Mouse (Mus musculus): ENCODE results near the gene B3gnt2. TPM values are rescaled to one million over a fixed set of nuclear protein-coding genes. Genes with fewer than 3 reads are reported as not detected.
A peak's percentile ranks its signal among the peaks of the same experiment; 100 is the strongest.

The B3gnt2 gene
- polyA plus RNA-seq (2014; fragmentation: Nextera tagmentation; extraction: Ambion mirVana): 2.7 and 3.9 TPM in 2 replicates

DNA sequence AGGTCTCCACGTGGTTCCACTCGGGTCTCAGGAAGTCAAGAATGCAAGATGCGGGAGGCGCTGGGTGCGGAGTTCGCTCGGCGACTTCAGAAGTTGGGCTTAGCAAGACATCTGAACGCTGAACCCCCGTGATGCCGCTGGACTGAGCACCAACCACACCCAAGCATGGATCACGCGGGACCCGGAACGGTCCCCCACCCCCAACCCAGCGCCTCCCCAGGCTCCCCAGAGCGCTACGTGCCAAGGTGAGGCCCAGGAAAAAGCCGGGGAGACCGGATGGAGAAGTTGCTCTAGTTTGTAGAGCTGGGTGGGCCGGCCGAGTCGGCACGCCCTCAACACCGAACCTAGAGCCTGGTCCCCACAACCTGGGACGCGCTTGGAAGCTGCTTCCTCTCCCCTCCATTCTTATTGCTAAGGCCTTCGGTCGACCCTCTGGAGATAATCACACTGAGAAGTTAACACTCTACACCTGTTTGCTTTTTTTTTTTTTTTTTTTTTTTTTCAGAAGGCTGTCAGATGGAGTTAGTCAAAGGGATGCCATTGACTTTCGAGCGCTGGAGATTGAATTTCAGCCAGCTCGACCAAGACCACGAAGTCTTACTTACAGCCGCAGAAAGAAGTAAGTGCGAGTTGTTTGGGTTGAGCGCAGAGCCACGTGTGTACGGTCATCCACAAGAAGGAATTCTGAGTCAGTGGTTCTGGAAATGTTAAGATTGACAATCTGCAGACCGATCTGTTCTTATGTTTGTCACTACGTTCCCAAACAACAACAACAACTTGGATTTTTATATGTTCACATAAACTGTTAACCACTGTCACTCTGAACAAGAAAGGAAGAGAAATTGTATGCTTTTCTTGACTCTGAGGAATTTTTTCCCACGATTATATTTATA is at the start of gene B3gnt2:
Gene B3gnt2 (minus strand): TSS at position 627 of the 893 bp plus-strand sequence.
- no peak for ATAC-seq (replicated peaks; ENCODE audit: insufficient number of reproducible peaks, low FRiP score, low TSS enrichment, low read depth)
- Histone ChIP-seq H3K27ac (replicated peaks; ENCODE audit: low read depth, low read length) (no peak within 1 kb of the TSS; the same call in 1 of the 2 replicates), H3K27me3 (ENCODE audit: control insufficient read depth, insufficient read depth, low read length) (peaks cover 16% of the 10 kb centered on the region; the same call in 1 of the 2 replicates)

DNA sequence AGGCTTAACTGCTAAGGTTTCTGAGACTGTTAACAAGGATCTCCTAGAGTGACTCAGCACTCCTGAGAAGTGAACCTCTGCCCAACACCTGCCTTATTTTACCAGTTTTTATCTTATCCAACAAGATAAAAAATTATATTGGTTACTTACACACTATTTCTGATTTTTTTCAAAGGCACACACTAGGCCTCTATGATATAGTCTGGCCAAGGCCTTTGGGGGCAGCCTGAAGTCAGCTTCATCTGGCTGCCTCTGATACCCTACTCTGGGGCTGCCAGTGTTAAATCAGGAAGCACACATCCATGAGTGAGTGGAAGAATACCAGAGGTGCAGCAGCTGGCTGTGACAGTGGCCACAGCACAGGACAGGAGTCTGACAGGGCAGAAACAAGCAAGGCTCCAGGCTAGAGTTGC is 45.7 kb upstream of the B3gnt2 start:
- no peak for ATAC-seq (replicated peaks; ENCODE audit: insufficient number of reproducible peaks, low FRiP score, low TSS enrichment, low read depth)
- H3K9ac ChIP-seq (replicated peaks; ENCODE audit: low read length): no peak overlapping the region
- no peak for DNase-seq (ENCODE audit: low spot score)
- H3K9me3 ChIP-seq (replicated peaks; ENCODE audit: control insufficient read depth, low read length): no peaks in the 10 kb centered on the region
- no peaks in the 10 kb centered on the region for H3K36me3 ChIP-seq (replicated peaks; ENCODE audit: control insufficient read depth, insufficient read depth, low read depth, low read length)
- H3K27ac ChIP-seq (replicated peaks; ENCODE audit: low read depth, low read length): no peak overlapping the region
- H3K27me3 ChIP-seq (ENCODE audit: control insufficient read depth, insufficient read depth, low read length): no peaks in the 10 kb centered on the region
- no peaks in the 10 kb centered on the region for H3K4me1 ChIP-seq (ENCODE audit: control insufficient read depth, insufficient read depth, low read length)
- no peak overlapping the region for H3K4me3 ChIP-seq (ENCODE audit: low read depth, low read length)
- H3K4me2 ChIP-seq (ENCODE audit: low read depth, low read length): no peak overlapping the region

More for the DNA sequence above, at the start of gene B3gnt2:
- WGBS: 4% methylated on average over 41 of the region's 41 CpGs
- peak; percentile 51 for DNase-seq (ENCODE audit: low spot score)
- Histone ChIP-seq H3K4me3 (ENCODE audit: low read depth, low read length) (peak within 1 kb of the TSS; percentile 70), H3K9me3 (replicated peaks; ENCODE audit: control insufficient read depth, low read length) (no peaks in the 10 kb centered on the region), H3K4me2 (ENCODE audit: low read depth, low read length) (peak within 1 kb of the TSS; percentile 97), H3K36me3 (replicated peaks; ENCODE audit: control insufficient read depth, insufficient read depth, low read depth, low read length) (no peaks in the 10 kb centered on the region), H3K9ac (replicated peaks; ENCODE audit: low read length) (peak within 1 kb of the TSS; percentile 67), H3K4me1 (ENCODE audit: control insufficient read depth, insufficient read depth, low read length) (peaks cover 6% of the 10 kb centered on the region)

DNA sequence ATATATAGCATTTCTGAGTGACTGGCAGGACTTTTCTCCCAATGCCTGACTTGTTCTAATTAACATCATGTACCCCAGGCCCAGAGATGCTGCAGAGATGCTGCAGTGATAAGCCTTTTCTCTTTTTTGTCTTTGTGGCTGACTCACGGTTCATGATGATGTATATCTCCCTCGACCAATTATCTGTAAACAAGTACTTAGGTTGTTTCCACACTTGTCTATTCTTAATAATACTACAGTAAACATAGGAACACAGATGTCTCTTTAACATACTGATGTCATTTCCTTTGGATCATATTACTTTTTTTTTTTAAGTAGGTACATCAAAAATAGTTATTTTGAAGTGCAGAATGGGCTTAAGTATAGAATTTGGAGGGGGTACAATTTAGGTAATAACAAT is 42.2 kb upstream of the B3gnt2 start:
- no peak for ATAC-seq (replicated peaks; ENCODE audit: insufficient number of reproducible peaks, low FRiP score, low TSS enrichment, low read depth)
- H3K4me1 ChIP-seq (ENCODE audit: control insufficient read depth, insufficient read depth, low read length): no peaks in the 10 kb centered on the region
- H3K9ac ChIP-seq (replicated peaks; ENCODE audit: low read length): no peak overlapping the region

DNA sequence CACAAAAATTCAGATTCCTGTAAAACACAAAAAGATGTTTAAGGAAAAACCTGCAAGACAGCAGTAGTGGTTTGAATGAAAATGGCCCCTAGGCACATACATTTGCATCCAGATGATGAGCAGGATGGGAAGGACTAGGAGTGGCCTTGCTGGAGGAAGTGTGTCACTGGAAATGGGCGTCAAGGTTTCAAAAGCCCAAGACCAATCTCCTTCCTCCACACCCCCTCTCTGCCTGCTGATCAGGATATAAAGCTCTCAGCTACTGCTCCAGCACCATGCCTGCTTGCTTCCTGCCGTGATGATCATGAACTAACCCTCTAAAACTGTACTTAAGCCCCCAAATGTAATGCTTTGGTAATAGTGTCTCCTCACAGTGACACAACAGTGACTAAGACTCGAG is 39.3 kb upstream of the B3gnt2 start:
- WGBS: 85% methylated on average over 3 of the region's 3 CpGs
- ATAC-seq (replicated peaks; ENCODE audit: insufficient number of reproducible peaks, low FRiP score, low TSS enrichment, low read depth): no peak
- no peak overlapping the region for H3K4me2 ChIP-seq (ENCODE audit: low read depth, low read length)

More for the DNA sequence above, 42.2 kb upstream of the B3gnt2 start:
- Histone ChIP-seq H3K36me3 (replicated peaks; ENCODE audit: control insufficient read depth, insufficient read depth, low read depth, low read length) (no peaks in the 10 kb centered on the region; the same call in 1 of the 2 replicates), H3K27ac (replicated peaks; ENCODE audit: low read depth, low read length) (no peak overlapping the region), H3K4me2 (ENCODE audit: low read depth, low read length) (no peak overlapping the region), H3K9me3 (replicated peaks; ENCODE audit: control insufficient read depth, low read length) (no peaks in the 10 kb centered on the region), H3K4me3 (ENCODE audit: low read depth, low read length) (no peak overlapping the region), H3K27me3 (ENCODE audit: control insufficient read depth, insufficient read depth, low read length) (no peaks in the 10 kb centered on the region)
- whole genome bisulfite sequencing: 83% methylated on average over 2 of the region's 2 CpGs
- no peak for DNase-seq (ENCODE audit: low spot score)

DNA sequence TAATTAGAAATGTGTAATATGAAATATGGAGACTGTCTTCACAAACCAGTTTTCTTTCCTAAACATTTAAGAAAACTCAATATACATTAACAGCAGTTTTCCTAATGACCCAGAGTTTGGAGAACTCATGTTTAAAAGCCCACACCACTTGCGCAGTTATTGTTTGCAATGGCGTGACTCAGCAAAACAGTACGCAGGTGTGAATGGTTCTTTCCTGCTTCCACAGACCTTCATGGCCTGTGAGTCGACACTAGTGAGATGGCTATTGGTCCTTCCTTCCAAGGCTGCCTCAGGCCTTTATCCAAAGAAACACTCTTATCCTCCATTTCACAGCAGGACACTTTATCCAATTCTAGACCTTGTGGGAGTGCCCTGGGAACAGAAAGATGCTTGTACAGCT is 36.9 kb upstream of the B3gnt2 start:
- no peak for DNase-seq (ENCODE audit: low spot score)
- Histone ChIP-seq H3K4me2 (ENCODE audit: low read depth, low read length) (no peak overlapping the region), H3K9me3 (replicated peaks; ENCODE audit: control insufficient read depth, low read length) (no peaks in the 10 kb centered on the region), H3K27ac (replicated peaks; ENCODE audit: low read depth, low read length) (no peak overlapping the region), H3K4me1 (ENCODE audit: control insufficient read depth, insufficient read depth, low read length) (no peaks in the 10 kb centered on the region), H3K9ac (replicated peaks; ENCODE audit: low read length) (no peak overlapping the region), H3K4me3 (ENCODE audit: low read depth, low read length) (no peak overlapping the region), H3K36me3 (replicated peaks; ENCODE audit: control insufficient read depth, insufficient read depth, low read depth, low read length) (no peaks in the 10 kb centered on the region; the same call in 1 of the 2 replicates), H3K27me3 (ENCODE audit: control insufficient read depth, insufficient read depth, low read length) (no peaks in the 10 kb centered on the region)
- ATAC-seq (replicated peaks; ENCODE audit: insufficient number of reproducible peaks, low FRiP score, low TSS enrichment, low read depth): no peak
- WGBS: 89% methylated on average over 4 of the region's 4 CpGs

More for the DNA sequence above, 39.3 kb upstream of the B3gnt2 start:
- Histone ChIP-seq H3K36me3 (replicated peaks; ENCODE audit: control insufficient read depth, insufficient read depth, low read depth, low read length) (no peaks in the 10 kb centered on the region; the same call in 1 of the 2 replicates), H3K27ac (replicated peaks; ENCODE audit: low read depth, low read length) (no peak overlapping the region), H3K9me3 (replicated peaks; ENCODE audit: control insufficient read depth, low read length) (no peaks in the 10 kb centered on the region), H3K4me3 (ENCODE audit: low read depth, low read length) (no peak overlapping the region), H3K4me1 (ENCODE audit: control insufficient read depth, insufficient read depth, low read length) (no peaks in the 10 kb centered on the region), H3K9ac (replicated peaks; ENCODE audit: low read length) (no peak overlapping the region), H3K27me3 (ENCODE audit: control insufficient read depth, insufficient read depth, low read length) (no peaks in the 10 kb centered on the region)
- no peak for DNase-seq (ENCODE audit: low spot score)

DNA sequence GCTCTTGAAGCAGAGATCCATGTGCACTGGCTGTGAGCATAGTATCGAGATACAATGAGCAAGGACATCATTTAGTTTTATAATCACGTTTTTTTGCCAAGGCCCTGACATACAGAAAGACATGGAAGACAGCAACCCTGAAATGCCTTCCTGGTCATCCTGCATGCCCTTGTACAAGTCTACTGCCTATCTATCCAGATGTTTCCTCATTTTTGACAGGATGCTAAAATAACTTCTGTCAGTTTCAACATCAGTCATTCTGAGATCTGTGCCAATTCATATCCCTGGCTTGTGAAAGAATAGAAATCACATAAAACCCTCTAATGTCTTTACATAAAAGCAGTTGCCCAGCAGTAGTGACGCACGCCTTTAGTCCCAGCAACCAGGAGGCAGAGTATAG is 36.4 kb upstream of the B3gnt2 start:
- Histone ChIP-seq H3K27ac (replicated peaks; ENCODE audit: low read depth, low read length) (no peak overlapping the region), H3K9me3 (replicated peaks; ENCODE audit: control insufficient read depth, low read length) (no peaks in the 10 kb centered on the region), H3K4me2 (ENCODE audit: low read depth, low read length) (no peak overlapping the region), H3K4me1 (ENCODE audit: control insufficient read depth, insufficient read depth, low read length) (no peaks in the 10 kb centered on the region), H3K4me3 (ENCODE audit: low read depth, low read length) (no peak overlapping the region), H3K36me3 (replicated peaks; ENCODE audit: control insufficient read depth, insufficient read depth, low read depth, low read length) (no peaks in the 10 kb centered on the region; the same call in 1 of the 2 replicates), H3K9ac (replicated peaks; ENCODE audit: low read length) (no peak overlapping the region), H3K27me3 (ENCODE audit: control insufficient read depth, insufficient read depth, low read length) (no peaks in the 10 kb centered on the region)
- WGBS: 90% methylated on average over 4 of the region's 4 CpGs
- DNase-seq (ENCODE audit: low spot score) (no peak), ATAC-seq (replicated peaks; ENCODE audit: insufficient number of reproducible peaks, low FRiP score, low TSS enrichment, low read depth) (no peak)

DNA sequence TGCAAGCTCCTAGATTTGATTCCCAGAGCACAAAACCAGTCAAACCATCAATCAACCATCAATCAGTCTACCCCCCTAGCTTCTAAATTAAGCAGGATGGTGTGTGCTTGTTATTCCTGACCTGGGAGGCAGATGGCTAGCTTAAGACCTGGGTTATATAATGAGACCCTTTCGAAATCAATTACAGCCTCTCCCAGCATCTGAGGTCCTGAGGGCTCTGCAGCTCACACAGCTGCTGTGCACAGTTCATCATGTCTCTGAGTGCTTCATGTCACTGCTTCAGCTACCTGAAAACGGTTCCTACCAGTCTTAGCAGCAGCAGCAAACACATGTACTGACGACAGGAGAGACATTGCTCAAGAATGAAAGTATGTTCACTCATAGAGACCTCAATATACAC is 32.3 kb upstream of the B3gnt2 start:
- 59% methylated on average over 3 of the region's 3 CpGs for WGBS
- H3K27me3 ChIP-seq (ENCODE audit: control insufficient read depth, insufficient read depth, low read length): no peaks in the 10 kb centered on the region
- DNase-seq (ENCODE audit: low spot score) (no peak), ATAC-seq (replicated peaks; ENCODE audit: insufficient number of reproducible peaks, low FRiP score, low TSS enrichment, low read depth) (no peak)
- no peak overlapping the region for H3K27ac ChIP-seq (replicated peaks; ENCODE audit: low read depth, low read length)
- H3K9ac ChIP-seq (replicated peaks; ENCODE audit: low read length): no peak overlapping the region
- no peak overlapping the region for H3K4me2 ChIP-seq (ENCODE audit: low read depth, low read length)
- H3K4me3 ChIP-seq (ENCODE audit: low read depth, low read length): no peak overlapping the region
- no peaks in the 10 kb centered on the region for H3K4me1 ChIP-seq (ENCODE audit: control insufficient read depth, insufficient read depth, low read length)
- H3K36me3 ChIP-seq (replicated peaks; ENCODE audit: control insufficient read depth, insufficient read depth, low read depth, low read length): no peaks in the 10 kb centered on the region
- no peaks in the 10 kb centered on the region for H3K9me3 ChIP-seq (replicated peaks; ENCODE audit: control insufficient read depth, low read length)

DNA sequence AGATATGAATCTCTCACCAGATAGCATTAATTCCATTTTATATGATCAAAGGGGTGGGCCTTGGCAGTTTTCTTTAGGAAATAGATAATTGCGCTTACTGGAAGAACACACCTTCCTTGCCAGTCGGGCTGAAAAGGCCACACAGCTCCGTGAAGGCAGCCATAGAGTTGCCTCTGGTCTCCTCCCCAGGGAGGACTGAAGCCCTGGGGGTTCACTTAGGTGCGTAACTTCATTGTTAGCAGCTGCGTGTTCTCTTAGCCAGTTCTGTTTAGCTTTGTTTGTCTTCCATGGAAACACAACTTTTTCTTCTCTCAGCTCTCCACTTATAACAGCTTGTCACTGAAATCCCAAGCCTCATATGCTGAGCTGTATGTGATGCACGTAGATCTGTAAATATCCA is 31.7 kb upstream of the B3gnt2 start:
- Histone ChIP-seq H3K36me3 (replicated peaks; ENCODE audit: control insufficient read depth, insufficient read depth, low read depth, low read length) (no peaks in the 10 kb centered on the region), H3K4me3 (ENCODE audit: low read depth, low read length) (no peak overlapping the region), H3K9ac (replicated peaks; ENCODE audit: low read length) (no peak overlapping the region), H3K27me3 (ENCODE audit: control insufficient read depth, insufficient read depth, low read length) (no peaks in the 10 kb centered on the region), H3K27ac (replicated peaks; ENCODE audit: low read depth, low read length) (no peak overlapping the region), H3K4me1 (ENCODE audit: control insufficient read depth, insufficient read depth, low read length) (no peaks in the 10 kb centered on the region), H3K4me2 (ENCODE audit: low read depth, low read length) (no peak overlapping the region), H3K9me3 (replicated peaks; ENCODE audit: control insufficient read depth, low read length) (no peaks in the 10 kb centered on the region)
- WGBS: 71% methylated on average over 6 of the region's 6 CpGs
- no peak for ATAC-seq (replicated peaks; ENCODE audit: insufficient number of reproducible peaks, low FRiP score, low TSS enrichment, low read depth)
- DNase-seq (ENCODE audit: low spot score): no peak

Measured in embryonic facial prominence, embryonic 11.5 days (tissue).